Mouse (Mus musculus): ENCODE measurements around the gene Sdsl.

DNA sequence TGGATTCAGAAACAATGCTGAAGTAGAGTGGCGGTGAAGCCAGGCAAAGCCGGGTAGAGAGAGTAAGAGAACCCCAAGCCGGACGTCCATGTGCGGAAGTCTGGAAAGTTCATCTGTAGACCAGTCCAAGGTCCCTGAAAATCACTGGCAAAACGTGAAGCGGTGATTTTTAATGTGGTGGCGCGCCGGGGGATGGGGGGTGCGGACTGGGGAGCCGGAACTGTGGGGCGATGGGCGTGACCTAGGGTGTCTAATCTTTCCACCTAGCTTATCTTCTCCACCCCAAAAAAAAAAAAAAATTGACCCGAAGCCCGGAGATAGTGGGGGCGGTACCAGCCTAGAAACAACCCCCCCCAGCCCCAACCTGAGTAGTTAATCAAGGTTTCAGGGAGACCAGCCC lies 35.1 kb downstream of the Sdsl start:
- no peak for TF ChIP-seq CTCF (conservative IDR thresholded peaks at IDR 0.05; ENCODE audit: insufficient read depth, insufficient read length, low read depth, low read length)
- no peak for TF ChIP-seq POLR2A (IDR thresholded peaks at IDR 0.05; ENCODE audit: low read depth, low read length)

Measured in kidney, adult 2 months (tissue).